Mouse (Mus musculus) lung, embryonic 15.5 days (tissue): ENCODE measurements around the gene Tbk1. TPM values are rescaled to one million over a fixed set of nuclear protein-coding genes. Genes with fewer than 3 reads are reported as not detected.

ENCODE experiments used
- microRNA-seq: library from miRNA; unstranded; fragments of <30 nt; microRNA quantifications from one replicate; pipeline ENCODE4, GENCODE M21; 2016
- polyA plus RNA-seq: library from polyadenylated mRNA; unstranded; fragments of >200 nt; fragmentation: Nextera tagmentation; extraction: Ambion mirVana; gene quantifications from 2 replicates; pipeline ENCODE4 v1.2.1, GENCODE M21; 2015

Tbk1 gene
- polyA plus RNA-seq, 1 experiment from 2014 or later, result 36.7 TPM

Small RNAs within 50 kb of the gene (microRNA-seq; reads per million reads assigned to microRNA genes)
- not detected for gene Gm24330

Other genes starting within 250 kb of the Tbk1 start
- 2.8 and 3.5 TPM in 2 replicates for gene Tbc1d30, start 235.5 kb downstream of the Tbk1 start, polyA plus RNA-seq
- gene Gns, start 221.7 kb downstream of the Tbk1 start, polyA plus RNA-seq, result 35.5 and 36.4 TPM in 2 replicates
- gene Rassf3, start 110.4 kb downstream of the Tbk1 start, polyA plus RNA-seq, result 18.3 and 20.8 TPM in 2 replicates
- 48.9 and 59.7 TPM in 2 replicates for gene Xpot, start 39.5 kb upstream of the Tbk1 start, polyA plus RNA-seq
- gene D930020B18Rik, start 54.8 kb upstream of the Tbk1 start, polyA plus RNA-seq, result 0.57 and 0.72 TPM in 2 replicates
- 2.6 and 2.7 TPM in 2 replicates for gene BC048403, start 153.2 kb upstream of the Tbk1 start, polyA plus RNA-seq